Mouse (Mus musculus) adrenal gland, adult 18-20 months (tissue): ENCODE measurements at regions not wholly inside any gene's neighbourhood (a gene's known extent, or its start where the extent isn't known, plus 50 kb on each side); places are given as distances from the start of the nearest gene placed in this dataset.

Source experiments
- DNase-seq, 2 experiments: peaks; one replicate each; pipeline ENCODE4 v3.0.0; 2021 to 2022; ENCODE audit warnings: low spot score in 2 of 2

GRCm38 (mm10) chr13:83716711-83717171, 212.9 kb downstream of the Mef2c start:
- no peak for DNase-seq

- no peak for DNase-seq
Measured at GRCm38 (mm10) chr13:83717686-83718210, 213.9 kb downstream of the Mef2c start.

GRCm38 (mm10) chr13:83718431-83719410, 214.9 kb downstream of the Mef2c start:
- DNase-seq, result no peak

GRCm38 (mm10) chr13:83719635-83720291, 215.9 kb downstream of the Mef2c start:
- DNase-seq, result no peak

- no peak for DNase-seq
Measured at GRCm38 (mm10) chr13:83720352-83720751, 216.5 kb downstream of the Mef2c start.

GRCm38 (mm10) chr13:83720883-83721371, 217.1 kb downstream of the Mef2c start:
- DNase-seq, result no peak

GRCm38 (mm10) chr13:83721563-83721962, 217.7 kb downstream of the Mef2c start:
- DNase-seq, result no peak

GRCm38 (mm10) chr13:83722241-83722640, 218.4 kb downstream of the Mef2c start:
- DNase-seq, result no peak

GRCm38 (mm10) chr13:83722791-83723190, 219.0 kb downstream of the Mef2c start:
- DNase-seq, result no peak

GRCm38 (mm10) chr13:83723396-83723795, 219.6 kb downstream of the Mef2c start:
- DNase-seq, result no peak

- no peak for DNase-seq
Measured at GRCm38 (mm10) chr13:83724196-83724595, 220.4 kb downstream of the Mef2c start.

GRCm38 (mm10) chr13:83724995-83725394, 221.2 kb downstream of the Mef2c start:
- peak; percentile 49 to 50 for DNase-seq

- no peak for DNase-seq
Measured at GRCm38 (mm10) chr13:83725831-83726230, 222.0 kb downstream of the Mef2c start.

GRCm38 (mm10) chr13:83726346-83726975, 222.6 kb downstream of the Mef2c start:
- no peak for DNase-seq

GRCm38 (mm10) chr13:83727051-83727765, 223.4 kb downstream of the Mef2c start:
- DNase-seq, result no peak

- no peak for DNase-seq
Measured at GRCm38 (mm10) chr13:83727766-83728395, 224.0 kb downstream of the Mef2c start.

- DNase-seq, result no peak
Measured at GRCm38 (mm10) chr13:83728421-83729010, 224.7 kb downstream of the Mef2c start.

- peak; percentile 26 to 27 for DNase-seq
Measured at GRCm38 (mm10) chr13:83729331-83730009, 225.6 kb downstream of the Mef2c start.

- DNase-seq, result no peak
Measured at GRCm38 (mm10) chr13:83730155-83730712, 226.4 kb downstream of the Mef2c start.
